Mouse (Mus musculus) neural tube, embryonic 14.5 days (tissue): ENCODE data around the gene Strip1. TPM values are rescaled to one million over a fixed set of nuclear protein-coding genes. Genes with fewer than 3 reads are reported as not detected.
A peak's percentile ranks its signal among the peaks of the same experiment; 100 is the strongest.

Source experiments
- ATAC-seq: fragments of 200-750 bp; cut with Nextera tagmentation; 2 replicates; pipeline ENCODE4 v1.8.0; 2017; ENCODE audit warnings: low read depth, mild to moderate bottlenecking, moderate TSS enrichment, moderate library complexity
- H3K27ac ChIP-seq: fragments of 300-500 bp; sonication (generic); 2 replicates; pipeline ENCODE4 v1.5.1; 2014; ENCODE audit warnings: low read depth, mild to moderate bottlenecking, control low read depth, low read length, moderate library complexity, mixed read lengths
- H3K27me3 ChIP-seq: fragments of 300-500 bp; sonication (generic); 2 replicates; pipeline ENCODE4 v1.6.1; 2014; ENCODE audit warnings: low read length; ENCODE audit not compliant: control insufficient read depth, insufficient read depth
- H3K36me3 ChIP-seq: fragments of 300-500 bp; sonication (generic); 2 replicates; pipeline ENCODE4 v1.6.1; 2014; ENCODE audit warnings: low read length, mixed read lengths; ENCODE audit not compliant: control insufficient read depth, insufficient read depth
- H3K4me1 ChIP-seq: fragments of 300-500 bp; sonication (generic); 2 replicates; pipeline ENCODE4 v1.6.1; 2014; ENCODE audit warnings: low read length; ENCODE audit not compliant: control insufficient read depth, insufficient read depth
- H3K4me2 ChIP-seq: fragments of 300-500 bp; sonication (generic); 2 replicates; pipeline ENCODE4 v1.6.1; 2014; ENCODE audit warnings: mild to moderate bottlenecking, low read depth, low read length, control low read depth
- H3K4me3 ChIP-seq: fragments of 300-500 bp; sonication (generic); 2 replicates; pipeline ENCODE4 v1.5.1; 2014; ENCODE audit warnings: low read depth, low read length, control low read depth, mixed read lengths
- H3K9ac ChIP-seq: fragments of 300-500 bp; sonication (generic); replicated peaks from 2 replicates; pipeline ENCODE4 v1.6.1; 2014; ENCODE audit warnings: low read depth, mild to moderate bottlenecking, control low read depth, low read length, mixed read lengths
- H3K9me3 ChIP-seq: fragments of 300-500 bp; sonication (generic); 2 replicates; pipeline ENCODE4 v1.6.1; 2016; ENCODE audit warnings: low read length; ENCODE audit not compliant: control insufficient read depth
- WGBS: fragments of 180-500 bp; shearing (Covaris S2); extraction: QIAGEN DNeasy Blood & Tissue Kit; methylation state at CpG from one replicate; pipeline ENCODE4 v1.1.7; 2014; 5-methylcytosine and 5-hydroxymethylcytosine counted together
- polyA plus RNA-seq: library from polyadenylated mRNA; unstranded; fragments of >200 nt; fragmentation: Nextera tagmentation; extraction: Ambion mirVana; gene quantifications from 2 replicates; pipeline ENCODE4 v1.2.1, GENCODE M21; 2014

Strip1 gene
- polyA plus RNA-seq, 1 experiment from 2014 or later: 157 TPM

DNA sequence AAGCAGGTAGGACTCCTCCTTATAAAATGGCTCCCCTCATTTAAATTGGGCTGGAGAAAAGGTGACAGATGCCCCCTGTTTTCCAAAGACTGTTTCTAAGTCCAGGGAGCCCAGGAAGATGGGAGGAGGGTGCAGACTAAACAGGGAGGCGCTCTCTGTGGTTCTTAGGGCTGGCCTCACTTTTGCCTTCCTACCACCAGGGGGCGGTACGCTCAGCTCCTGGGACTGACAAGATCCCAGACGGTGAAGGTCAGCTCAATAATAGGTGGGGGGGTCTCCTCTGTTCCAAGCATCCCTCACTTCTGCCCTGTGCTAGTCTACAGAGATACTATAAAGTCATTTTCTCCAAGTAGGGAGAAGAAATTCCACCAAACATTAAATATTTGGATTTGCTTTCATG lies 26.2 kb downstream of the Strip1 start:
- H3K27me3 ChIP-seq: no peaks in the 10 kb centered on the region
- no peaks in the 10 kb centered on the region for H3K9me3 ChIP-seq
- no peak overlapping the region for H3K4me3 ChIP-seq
- ATAC-seq: peak; percentile 47
- H3K27ac ChIP-seq: no peak overlapping the region
- H3K4me1 ChIP-seq: no peaks in the 10 kb centered on the region
- H3K36me3 ChIP-seq: no peaks in the 10 kb centered on the region
- no peak overlapping the region for H3K9ac ChIP-seq
- 9% methylated on average over 4 of the region's 4 CpGs for WGBS
- H3K4me2 ChIP-seq: no peak overlapping the region

GRCm38 (mm10) chr3:107600127-107600526 lies 31.4 kb downstream of the Strip1 start:
- Histone ChIP-seq H3K4me3 (no peak overlapping the region), H3K9me3 (no peaks in the 10 kb centered on the region), H3K27ac (no peak overlapping the region), H3K36me3 (no peaks in the 10 kb centered on the region), H3K4me2 (no peak overlapping the region), H3K9ac (no peak overlapping the region), H3K27me3 (peaks cover 18% of the 10 kb centered on the region), H3K4me1 (peaks cover 3% of the 10 kb centered on the region)
- 55% methylated on average over 5 of the region's 6 CpGs for WGBS
- no peak for ATAC-seq

DNA sequence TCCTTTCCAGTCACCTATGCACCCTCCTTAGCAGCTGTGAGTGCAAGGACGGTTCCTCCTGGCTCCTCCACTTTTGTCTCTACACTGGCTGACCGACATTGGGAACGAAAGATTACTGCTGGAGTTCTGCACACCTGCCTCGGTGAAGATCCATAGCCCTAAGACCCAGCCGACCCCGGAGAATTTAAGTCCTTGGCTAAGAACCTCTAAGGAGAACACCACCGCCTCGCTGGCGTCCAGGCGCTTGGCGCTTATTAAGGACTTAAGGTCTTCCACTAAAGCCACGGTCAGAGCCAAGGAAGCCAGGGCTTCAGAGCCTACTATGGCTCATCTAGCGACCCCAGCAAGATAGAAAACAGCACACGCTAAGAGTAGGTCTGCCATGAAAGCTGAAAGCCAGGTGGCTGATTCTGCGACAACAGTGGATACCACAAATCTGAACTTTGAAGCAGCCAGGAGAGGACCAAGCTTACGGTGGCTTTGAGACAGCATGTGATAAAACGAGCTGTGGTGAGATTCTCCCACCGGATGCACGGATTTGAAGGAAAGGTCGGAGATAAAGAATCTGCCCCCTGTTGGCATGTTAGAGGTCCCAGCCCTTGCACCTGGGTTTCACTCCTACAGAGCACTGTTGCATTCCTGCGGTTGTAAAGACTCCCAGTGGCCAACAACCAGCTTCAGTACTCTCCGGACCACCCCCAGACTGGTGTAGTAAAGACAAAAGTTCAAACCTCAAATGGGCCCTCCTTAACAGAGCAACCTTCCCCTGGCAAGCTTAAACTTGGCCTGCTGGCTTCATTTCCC lies 33.7 kb downstream of the Strip1 start:
- ATAC-seq: no peak
- peaks cover 33% of the 10 kb centered on the region for H3K27me3 ChIP-seq
- no peaks in the 10 kb centered on the region for H3K9me3 ChIP-seq
- H3K36me3 ChIP-seq: no peaks in the 10 kb centered on the region
- peaks cover 7% of the 10 kb centered on the region for H3K4me1 ChIP-seq
- WGBS: 3% methylated on average over 22 of the region's 22 CpGs
- no peak overlapping the region for H3K4me2 ChIP-seq
- no peak overlapping the region for H3K9ac ChIP-seq
- no peak overlapping the region for H3K27ac ChIP-seq
- no peak overlapping the region for H3K4me3 ChIP-seq

DNA sequence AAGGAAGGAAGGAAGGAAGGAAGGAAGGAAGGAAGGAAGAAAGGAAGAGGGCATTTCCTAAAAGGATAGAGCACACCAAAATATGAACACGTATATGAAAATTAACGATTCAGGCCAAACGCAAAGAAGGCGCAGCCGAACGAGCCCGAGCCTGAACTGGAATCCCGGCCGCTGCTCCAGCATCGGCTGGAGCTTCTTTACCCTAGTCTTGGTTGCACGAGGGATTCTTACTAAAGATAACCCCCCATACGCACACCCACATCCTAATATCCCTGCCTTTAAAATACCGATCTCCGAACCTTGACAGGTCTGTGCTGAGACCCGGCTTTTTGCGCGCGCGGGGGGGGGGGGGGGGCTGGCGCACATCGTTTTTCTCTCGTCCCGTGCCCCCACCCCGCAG lies 34.4 kb downstream of the Strip1 start:
- H3K27ac ChIP-seq: no peak overlapping the region
- no peak overlapping the region for H3K9ac ChIP-seq
- no peak overlapping the region for H3K4me2 ChIP-seq
- H3K27me3 ChIP-seq: peaks cover 34% of the 10 kb centered on the region
- no peak overlapping the region for H3K4me3 ChIP-seq
- WGBS: under 1% methylated on average over 24 of the region's 24 CpGs
- no peak for ATAC-seq
- H3K36me3 ChIP-seq: no peaks in the 10 kb centered on the region
- H3K4me1 ChIP-seq: peaks cover 7% of the 10 kb centered on the region
- H3K9me3 ChIP-seq: no peaks in the 10 kb centered on the region

- Histone ChIP-seq H3K9ac (no peak overlapping the region), H3K4me3 (no peak overlapping the region), H3K27ac (no peak overlapping the region), H3K9me3 (no peaks in the 10 kb centered on the region), H3K36me3 (no peaks in the 10 kb centered on the region), H3K27me3 (peaks cover 34% of the 10 kb centered on the region), H3K4me2 (no peak overlapping the region), H3K4me1 (peaks cover 7% of the 10 kb centered on the region)
- under 1% methylated on average over 26 of the region's 26 CpGs for WGBS
- no peak for ATAC-seq
Measured at GRCm38 (mm10) chr3:107596559-107596958, 34.9 kb downstream of the Strip1 start.

DNA sequence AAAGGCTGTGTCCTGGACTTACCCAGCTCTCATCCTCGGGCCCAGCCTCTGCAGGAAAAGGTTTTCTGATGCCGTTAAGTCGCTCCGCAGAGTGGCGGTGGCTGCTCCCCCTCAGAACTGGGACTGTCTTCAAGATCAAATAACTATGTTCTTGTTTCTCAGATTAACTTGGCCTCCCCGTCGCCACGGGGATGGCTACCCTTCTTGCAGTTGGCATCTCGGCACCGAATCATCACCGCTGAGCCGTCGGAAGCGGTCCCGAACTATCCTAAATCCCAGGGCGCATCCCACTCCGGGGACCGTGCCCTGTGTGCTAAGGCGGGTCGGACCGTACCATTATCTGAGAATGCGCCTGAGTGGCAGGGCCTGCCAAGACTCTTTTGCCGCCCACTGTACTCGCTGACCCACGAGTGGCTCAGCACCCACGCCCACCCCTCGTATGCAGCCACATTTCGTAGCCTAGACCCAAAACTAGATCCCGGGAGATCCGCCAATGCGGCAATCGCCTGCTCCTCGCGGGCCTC lies 35.5 kb downstream of the Strip1 start:
- ATAC-seq: no peak
- Histone ChIP-seq H3K27ac (no peak overlapping the region), H3K27me3 (peaks cover 34% of the 10 kb centered on the region), H3K36me3 (no peaks in the 10 kb centered on the region), H3K9me3 (no peaks in the 10 kb centered on the region), H3K9ac (no peak overlapping the region), H3K4me3 (no peak overlapping the region), H3K4me2 (no peak overlapping the region), H3K4me1 (peaks cover 7% of the 10 kb centered on the region)
- WGBS: under 1% methylated on average over 34 of the region's 34 CpGs

GRCm38 (mm10) chr3:107595264-107595937 lies 36.1 kb downstream of the Strip1 start:
- H3K4me3 ChIP-seq: peak overlapping the region; percentile 17; the same call in 1 of the 2 replicates
- no peak; the same call in 1 of the 2 replicates for ATAC-seq
- no peak overlapping the region for H3K9ac ChIP-seq
- H3K27ac ChIP-seq: no peak overlapping the region
- peaks cover 7% of the 10 kb centered on the region for H3K4me1 ChIP-seq
- H3K9me3 ChIP-seq: no peaks in the 10 kb centered on the region
- whole genome bisulfite sequencing: under 1% methylated on average over 46 of the region's 50 CpGs
- peak overlapping the region; percentile 46 for H3K4me2 ChIP-seq
- H3K36me3 ChIP-seq: no peaks in the 10 kb centered on the region
- H3K27me3 ChIP-seq: peaks cover 34% of the 10 kb centered on the region

GRCm38 (mm10) chr3:107594662-107595263 lies 36.7 kb downstream of the Strip1 start, which contains the start of gene Alx3:
Alx3 (plus strand) TSS chr3:107595031.
- H3K27me3 ChIP-seq: peaks cover 34% of the 10 kb centered on the region
- ATAC-seq: peak; percentile 28; the same call in 1 of the 2 replicates
- H3K4me3 ChIP-seq: peak within 1 kb of the TSS; percentile 17; the same call in 1 of the 2 replicates
- H3K4me1 ChIP-seq: peaks cover 7% of the 10 kb centered on the region
- no peaks in the 10 kb centered on the region for H3K9me3 ChIP-seq
- no peaks in the 10 kb centered on the region for H3K36me3 ChIP-seq
- no peak within 1 kb of the TSS for H3K9ac ChIP-seq
- H3K27ac ChIP-seq: no peak within 1 kb of the TSS
- 2% methylated on average over 44 of the region's 46 CpGs for WGBS
- H3K4me2 ChIP-seq: peak within 1 kb of the TSS; percentile 46
